Mouse (Mus musculus) thymus, adult 18-20 months (tissue): ENCODE results near the gene Wdr70.

ENCODE experiments used
- DNase-seq, 2 experiments: peaks; one replicate each; pipeline ENCODE4 v3.0.0; 2022; ENCODE audit warnings: mixed read lengths in 2 of 2

Gene Wdr70

GRCm38 (mm10) chr15:7857418-7857817, 241.6 kb downstream of the Wdr70 start:
- no peak for DNase-seq

DNA sequence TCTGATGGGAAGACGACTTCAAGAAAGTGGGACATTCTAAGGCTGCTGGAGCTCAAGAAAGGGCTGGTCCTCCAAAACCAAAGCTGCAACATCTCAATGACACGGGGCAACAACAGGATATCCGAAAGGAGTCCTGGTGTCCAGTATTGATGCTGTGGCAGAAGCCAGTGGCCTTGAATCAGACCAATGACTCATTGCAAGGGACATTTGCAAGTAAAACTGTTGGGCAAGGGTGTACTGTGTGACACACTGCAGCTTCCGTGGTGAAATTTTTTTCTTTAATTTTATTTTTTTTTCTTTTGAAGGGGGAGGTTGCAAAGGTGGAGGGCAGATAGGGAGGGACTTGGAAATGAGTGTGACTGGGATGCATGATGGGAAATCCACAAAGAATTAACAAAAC, 256.6 kb downstream of the Wdr70 start:
- no peak for DNase-seq

- no peak for DNase-seq
Measured at GRCm38 (mm10) chr15:7841664-7842063, 257.3 kb downstream of the Wdr70 start.

- no peak for DNase-seq
Measured at GRCm38 (mm10) chr15:7838921-7839309, 260.1 kb downstream of the Wdr70 start.

DNA sequence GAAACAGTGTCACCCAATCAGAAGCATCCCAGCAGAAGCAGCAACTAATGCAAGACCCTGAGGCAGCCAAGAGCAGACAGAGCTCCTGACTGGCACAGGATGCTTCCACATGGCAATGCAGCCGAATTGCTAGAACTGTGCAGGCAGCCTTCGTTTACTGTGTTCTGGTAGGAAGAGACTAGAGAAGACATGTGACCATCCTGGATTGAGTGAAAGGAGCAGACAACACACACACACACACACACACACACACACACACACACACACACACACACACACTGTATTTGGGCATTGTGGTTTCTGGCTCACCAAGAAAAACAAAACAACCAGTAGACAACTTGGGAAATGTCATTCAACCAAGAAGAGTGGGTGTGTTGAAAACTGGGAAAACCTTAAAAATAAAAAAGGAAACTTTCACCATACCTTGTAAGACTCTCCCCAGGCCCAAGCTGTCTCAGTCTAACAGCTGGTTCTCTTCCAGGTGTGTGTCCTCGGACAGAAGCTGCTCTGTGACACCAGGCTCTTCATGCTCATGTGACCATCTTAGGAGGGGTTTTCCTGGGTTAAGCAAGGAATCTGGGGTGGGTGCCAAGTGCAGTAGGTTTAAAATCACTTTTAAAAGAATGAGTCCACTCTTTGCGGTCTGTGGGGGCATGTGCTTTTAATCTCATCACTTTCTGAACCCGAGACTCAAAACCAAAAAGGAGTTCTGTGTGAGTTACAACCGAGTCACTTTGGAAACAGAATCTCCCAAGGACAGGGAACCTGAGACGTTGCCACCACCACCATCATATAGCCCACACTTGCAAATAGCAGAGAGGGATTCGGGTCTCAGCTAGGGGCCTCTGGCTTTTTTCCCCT, 260.7 kb downstream of the Wdr70 start:
- DNase-seq: no peak

GRCm38 (mm10) chr15:7835404-7835803, 263.6 kb downstream of the Wdr70 start:
- DNase-seq: no peak

- DNase-seq: no peak
Measured at GRCm38 (mm10) chr15:7825530-7825929, 273.5 kb downstream of the Wdr70 start.

DNA sequence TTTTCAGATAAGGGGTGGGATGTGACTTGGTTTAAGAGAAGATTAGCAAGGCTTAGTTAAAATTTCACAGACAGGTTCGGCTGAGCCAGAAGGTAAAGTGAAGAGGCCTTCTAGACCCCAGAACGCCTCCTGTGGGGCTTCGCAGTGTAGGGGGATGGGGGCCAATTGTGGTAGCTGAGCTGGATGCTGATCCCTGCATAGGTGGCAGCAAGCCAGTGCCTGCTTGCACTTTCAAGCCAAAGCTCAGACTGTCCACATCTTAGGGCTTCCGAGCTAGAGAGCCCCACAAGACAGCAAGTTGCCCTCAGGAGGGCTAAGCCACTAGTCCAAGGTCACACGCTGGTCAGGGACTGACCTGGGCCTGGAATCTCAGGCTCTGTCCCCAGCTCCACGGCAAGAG, 275.1 kb downstream of the Wdr70 start:
- DNase-seq: no peak
